Mouse (Mus musculus) liver, postnatal 0 days (tissue): Measurements from ENCODE around the gene Jmjd6.

ENCODE experiments used
- CTCF ChIP-seq: sonication (generic); IDR thresholded peaks from 2 replicates; pipeline ENCODE4 v1.5.1; 2016; ENCODE audit warnings: antibody characterized with exemption, low read depth
- EP300 ChIP-seq: IDR thresholded peaks from 2 replicates; pipeline ENCODE4 v1.6.1; 2016; ENCODE audit warnings: antibody characterized with exemption, low read depth, mild to moderate bottlenecking

GRCm38 (mm10) chr11:116822626-116823025, 20.6 kb downstream of the Jmjd6 start:
- no peak for TF ChIP-seq CTCF
- TF ChIP-seq EP300 = no peak
